Mouse (Mus musculus): ENCODE data around the gene Nek6.

Nek6 gene

DNA sequence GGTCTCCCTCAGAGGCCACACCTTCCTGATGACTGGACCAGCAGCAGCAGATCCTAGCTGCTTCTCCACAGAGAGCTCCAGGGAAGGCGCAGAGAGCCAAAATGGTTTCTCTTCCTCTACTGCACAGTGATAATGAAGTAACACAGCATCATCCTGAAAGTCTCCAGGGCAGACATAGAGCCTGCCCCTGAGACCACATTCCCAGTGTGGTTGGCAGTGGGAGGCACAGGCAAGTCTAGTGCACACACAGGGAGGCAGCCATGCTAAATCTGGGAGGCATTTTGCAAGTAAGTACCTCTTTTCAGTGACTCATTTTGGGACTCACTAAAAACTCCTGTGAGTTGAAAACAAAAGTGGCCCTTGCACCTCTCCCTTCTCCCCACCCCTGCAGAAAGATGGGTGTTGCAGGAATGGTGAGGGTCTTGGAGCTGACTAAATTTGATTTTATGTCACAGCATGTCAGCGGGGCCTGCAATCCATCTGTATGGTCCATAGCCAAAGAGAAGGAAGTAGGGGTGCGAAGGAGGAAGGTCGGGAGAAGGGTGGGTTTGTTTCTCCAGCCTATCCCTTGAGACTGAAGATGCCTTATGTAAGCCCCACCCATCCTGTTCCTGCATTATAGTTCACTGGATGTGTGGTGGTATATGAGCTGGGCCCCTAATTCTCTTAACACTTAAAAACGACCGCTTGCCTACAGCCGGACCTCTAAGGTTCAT lies 2.3 kb upstream of the Nek6 start:
- no peak for DNase-seq (ENCODE audit: low spot score)

DNA sequence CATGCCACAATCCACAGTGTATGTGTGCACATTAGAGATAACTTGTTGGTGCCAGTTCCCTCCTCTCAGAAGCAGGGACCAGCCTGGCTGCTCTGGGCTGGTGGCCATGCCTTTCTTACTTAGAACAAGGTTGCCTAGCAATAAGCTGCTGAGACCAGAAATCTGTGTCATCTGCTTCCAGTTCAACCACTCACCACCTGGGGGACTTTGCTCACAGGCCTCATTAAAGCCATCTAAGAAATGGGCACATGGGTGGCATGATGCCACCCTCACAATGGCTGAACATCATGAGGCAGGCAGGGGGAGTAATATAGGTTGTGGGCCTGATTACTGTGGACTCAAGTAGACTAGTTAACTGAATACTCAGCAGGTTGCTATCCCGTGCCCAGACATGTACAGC lies 1.3 kb upstream of the Nek6 start:
- no peak for DNase-seq (ENCODE audit: low spot score)

DNA sequence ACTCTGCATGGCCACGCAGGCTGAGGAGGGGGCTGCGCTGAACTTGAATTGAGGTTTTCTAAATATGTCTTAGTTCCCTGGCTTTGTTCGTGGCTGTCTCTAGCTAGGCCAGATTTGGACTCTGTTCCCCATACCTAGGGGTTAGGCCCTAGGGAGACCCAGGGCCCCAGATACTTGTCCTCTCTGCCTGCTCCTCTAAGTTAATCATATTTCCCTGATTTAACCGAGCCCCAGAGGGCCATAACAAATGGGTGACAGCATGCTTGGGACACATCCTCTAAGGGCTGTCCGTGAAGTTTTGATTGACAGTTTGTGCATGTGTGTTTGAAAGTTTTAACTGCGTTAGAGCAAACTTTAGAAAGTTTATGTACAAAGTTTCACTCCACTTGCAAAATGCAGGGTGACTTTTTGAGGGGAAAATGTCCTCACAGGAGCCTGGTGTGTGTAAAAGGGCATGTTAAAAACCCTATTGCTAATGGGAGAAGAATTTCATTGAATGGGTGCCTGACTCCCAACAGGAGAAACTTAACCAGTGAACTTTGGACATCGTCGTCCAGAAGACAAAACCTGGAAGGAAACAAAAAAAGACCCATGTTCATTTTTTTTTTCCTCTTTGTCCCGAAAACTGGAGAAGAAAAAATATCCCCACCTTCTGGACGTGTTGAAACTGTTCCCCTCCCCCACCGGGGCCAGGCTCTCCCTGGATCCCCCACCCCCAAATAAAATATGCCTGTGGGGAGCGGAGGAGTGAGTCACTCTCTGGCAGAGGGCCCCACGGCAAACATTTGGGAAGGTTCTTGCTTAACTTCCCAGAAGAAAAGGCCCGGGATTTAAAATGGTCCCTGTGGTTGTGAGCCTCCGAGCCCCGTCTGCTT lies 1.1 kb downstream of the Nek6 start:
- DNase-seq (ENCODE audit: low spot score): no peak

DNA sequence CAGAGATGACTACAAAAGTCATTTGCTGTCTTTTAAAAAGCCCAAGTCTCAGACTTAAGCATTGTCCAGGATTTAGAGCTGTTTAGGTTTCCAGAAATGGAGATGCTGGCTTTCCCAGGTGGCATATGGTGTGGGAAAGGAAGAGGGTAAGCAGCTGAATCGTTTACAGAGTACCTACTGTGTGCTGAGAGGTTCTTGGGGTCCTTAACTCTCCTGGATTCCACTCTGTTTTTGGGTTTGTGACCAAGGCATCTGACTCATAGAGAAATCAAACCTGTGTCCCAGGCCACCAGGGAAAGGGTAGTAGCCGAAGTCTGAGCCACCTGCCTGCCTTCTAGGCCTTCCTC lies 1.7 kb downstream of the Nek6 start:
- DNase-seq (ENCODE audit: low spot score): no peak

DNA sequence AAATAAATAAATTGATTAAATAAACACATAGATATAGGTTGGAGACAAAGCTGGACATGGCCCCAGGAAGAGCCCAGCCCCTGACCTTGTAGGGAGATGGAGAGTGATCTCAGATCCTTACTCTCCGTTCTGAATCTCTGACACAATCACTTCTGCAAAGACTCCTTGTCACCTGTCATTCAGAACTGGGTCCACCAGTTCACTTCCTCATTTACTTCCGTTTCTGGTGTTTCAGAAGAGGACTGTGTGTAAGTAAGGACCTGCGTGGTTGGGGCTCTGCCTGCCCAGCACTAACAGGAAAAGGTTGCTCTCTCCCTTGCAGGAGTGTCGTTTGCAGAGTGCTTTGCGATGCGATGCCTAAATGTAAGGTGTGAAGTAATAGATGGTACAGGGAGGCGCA lies 3.0 kb downstream of the Nek6 start:
- DNase-seq (ENCODE audit: low spot score): no peak

DNA sequence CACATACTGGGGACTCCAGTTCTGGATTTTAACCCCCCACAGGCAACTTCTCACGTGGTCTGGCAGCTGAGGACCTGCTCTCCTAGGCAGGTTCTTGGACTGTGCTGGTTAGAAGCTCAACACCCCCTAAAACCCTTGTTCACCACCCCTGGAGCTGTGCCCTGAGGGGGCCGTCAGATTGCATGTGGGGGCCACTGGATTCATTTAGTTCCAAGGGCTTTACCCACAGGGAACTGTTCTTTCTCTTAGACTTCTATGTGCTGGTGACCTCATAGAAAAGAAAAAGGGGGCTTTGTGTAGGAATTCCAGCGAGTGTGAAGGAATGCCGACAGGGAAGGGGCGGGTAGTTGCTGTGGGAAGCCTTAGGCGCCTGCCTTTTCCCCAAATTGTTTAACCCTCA lies 4.0 kb downstream of the Nek6 start:
- no peak for DNase-seq (ENCODE audit: low spot score)

DNA sequence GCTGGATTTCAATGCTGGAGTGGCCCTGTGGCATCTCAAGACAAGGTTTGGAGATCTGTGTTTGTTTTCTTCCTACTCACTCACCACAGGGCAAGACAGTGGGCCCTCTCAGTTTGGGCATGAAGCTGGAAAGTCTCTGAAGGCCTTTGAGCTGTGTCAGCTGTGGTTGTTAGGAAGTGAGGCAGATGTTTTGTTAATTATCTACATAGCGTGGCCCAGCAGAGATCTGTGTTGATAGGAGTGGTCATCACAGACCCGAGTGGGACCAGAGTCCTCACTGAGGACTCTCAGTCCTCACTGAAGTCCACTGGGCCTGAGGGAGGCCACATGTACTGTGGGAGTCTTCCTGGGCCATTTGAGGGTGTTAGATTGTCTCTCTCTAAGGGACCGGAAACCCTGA lies 5.0 kb downstream of the Nek6 start:
- DNase-seq (ENCODE audit: low spot score): no peak

DNA sequence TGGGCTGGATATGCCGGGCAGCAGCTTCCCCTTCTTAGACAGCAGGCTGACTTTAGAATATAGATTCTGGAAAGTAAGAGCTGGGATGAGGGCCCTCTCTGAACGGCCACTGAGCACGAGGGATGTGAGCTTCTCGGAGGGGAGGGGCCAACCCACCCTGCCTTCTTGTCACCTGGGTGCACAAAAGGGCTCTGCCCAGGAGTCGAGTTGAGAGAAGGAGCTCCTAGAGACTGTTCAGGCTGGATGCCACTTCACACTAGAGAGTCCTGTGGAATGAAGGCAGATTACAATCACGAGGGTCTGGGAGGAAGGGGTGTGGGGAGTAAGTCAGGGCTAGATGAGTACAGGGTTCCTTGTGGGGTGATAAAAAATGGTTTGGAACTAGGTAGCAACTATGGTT lies 5.6 kb downstream of the Nek6 start:
- DNase-seq (ENCODE audit: low spot score): no peak

DNA sequence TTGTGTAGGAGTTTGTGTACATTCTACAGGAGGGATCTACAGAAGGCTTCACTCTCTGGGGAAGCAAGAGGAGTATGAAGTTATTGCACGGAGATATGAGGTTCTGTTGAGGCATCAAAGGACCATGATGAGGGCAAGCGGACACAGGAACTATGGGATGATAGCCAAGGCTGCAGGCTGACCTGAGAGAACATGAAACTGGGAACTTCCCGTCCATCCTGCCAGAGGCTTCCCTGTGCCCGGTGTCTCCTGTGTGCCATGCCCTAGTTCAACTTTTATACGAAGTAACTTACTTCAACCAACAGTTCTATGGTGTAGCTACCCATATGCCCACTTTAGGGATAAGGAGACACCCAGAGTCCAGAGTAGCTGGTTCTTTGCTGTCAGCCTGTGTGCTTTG lies 7.3 kb downstream of the Nek6 start:
- DNase-seq (ENCODE audit: low spot score): no peak

DNA sequence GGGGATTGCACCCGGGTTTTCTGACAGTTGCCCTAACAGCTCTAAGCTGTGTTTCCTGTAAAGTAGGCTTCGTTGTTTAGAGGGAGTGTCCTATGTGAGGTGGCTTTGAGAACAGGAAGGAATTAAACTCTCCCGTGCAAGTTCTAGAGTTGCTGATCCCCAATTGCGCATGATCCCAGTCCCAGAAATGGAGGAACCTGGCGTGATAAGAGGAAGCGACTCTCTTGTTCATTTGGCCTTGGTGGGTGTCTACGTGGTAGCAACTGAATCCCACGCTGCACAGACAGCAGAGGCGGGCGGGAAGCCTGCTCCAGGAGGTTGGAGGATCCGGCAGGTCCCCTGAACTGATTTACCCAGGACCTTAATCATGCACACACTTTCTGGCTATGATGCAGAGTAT lies 8.5 kb downstream of the Nek6 start:
- no peak for DNase-seq (ENCODE audit: low spot score)

DNA sequence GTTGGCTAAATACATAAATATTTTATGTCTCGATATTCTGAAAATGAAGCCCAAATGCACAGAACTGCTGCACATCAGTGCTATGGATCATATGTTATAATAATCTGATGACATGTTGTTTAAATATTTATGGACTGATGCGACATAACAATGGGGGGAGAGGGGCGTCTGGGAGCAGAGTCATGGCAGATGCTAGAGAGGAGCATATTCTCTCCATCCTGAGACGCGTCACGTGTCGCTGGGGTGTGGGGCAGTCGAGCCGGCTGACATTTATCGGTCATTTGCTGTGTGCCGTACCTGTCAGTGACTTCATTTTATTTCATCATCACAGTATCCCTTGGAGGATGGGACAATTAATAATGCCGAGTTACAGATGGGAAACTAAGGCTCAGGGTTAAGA lies 10.2 kb downstream of the Nek6 start:
- DNase-seq (ENCODE audit: low spot score): no peak

DNA sequence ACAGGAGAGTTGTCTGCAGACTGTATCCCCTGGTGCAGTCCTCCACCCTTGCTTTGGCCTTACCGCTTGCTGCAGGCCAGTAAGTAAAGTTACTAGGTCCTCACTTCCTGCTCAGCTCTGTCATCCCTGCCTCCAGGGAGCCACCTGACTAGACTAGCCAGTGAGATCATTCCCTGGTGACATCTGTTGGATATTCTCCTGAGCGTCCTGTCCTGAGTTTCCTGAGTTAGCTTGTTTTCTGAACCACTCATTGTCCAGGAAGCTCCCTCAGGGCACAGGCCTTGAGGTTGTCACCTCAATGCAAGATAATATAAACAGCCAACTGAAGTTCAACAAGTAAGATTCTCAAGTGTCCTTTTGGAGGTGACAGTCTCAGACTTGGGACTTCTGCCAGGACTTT lies 10.9 kb downstream of the Nek6 start:
- no peak for DNase-seq (ENCODE audit: low spot score)

DNA sequence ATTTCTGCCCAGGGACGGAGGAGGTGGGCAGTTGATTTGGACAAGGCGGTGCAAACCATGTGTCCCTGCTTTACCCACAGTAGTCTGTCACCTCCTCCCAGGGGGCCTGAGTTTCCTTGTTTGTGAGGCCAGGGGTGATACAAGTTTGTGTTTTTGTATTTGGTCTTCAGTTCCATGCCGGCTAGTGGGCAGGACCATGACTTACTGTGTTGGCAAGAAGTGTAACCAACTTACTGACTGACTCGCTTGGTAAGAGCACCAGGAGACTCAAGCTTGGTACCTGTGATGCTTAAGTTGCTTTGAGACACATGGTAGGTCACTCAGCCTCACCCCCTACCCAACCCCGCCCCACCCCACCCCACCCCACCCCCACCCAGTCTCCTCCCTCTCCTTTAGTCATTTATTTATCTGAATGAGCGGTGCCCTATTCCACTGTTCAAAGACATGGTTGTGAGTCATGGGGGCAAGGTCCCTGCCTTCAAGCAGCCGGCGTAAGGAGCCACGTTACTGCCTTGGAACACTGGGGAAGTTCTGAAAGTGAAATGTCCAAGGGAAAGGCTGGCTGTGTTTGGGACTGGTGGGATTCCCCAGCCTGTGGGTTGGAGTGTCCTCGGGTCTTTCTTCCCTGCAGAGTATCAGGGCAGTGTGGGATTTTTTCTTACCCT lies 12.5 kb downstream of the Nek6 start:
- no peak for DNase-seq (ENCODE audit: low spot score)

DNA sequence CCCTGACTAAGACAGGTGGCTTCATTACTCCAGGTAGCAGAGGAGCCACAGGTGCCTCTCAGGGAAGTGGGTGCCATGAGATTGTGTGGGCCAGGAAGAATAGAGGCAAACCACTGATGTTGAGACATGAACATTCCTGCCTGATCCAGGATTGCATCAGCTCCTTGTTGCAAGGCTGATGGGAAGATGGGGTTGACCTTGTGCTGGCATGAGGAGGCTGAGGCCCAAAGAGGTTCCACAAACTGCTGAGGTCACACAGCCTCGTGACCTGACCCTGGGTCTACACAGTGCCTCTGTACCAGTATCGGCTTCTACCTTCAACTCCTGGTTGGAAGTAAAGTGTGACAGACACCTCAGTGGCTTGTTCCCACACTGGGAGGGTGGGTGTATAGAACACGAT lies 13.6 kb downstream of the Nek6 start:
- DNase-seq (ENCODE audit: low spot score): no peak

DNA sequence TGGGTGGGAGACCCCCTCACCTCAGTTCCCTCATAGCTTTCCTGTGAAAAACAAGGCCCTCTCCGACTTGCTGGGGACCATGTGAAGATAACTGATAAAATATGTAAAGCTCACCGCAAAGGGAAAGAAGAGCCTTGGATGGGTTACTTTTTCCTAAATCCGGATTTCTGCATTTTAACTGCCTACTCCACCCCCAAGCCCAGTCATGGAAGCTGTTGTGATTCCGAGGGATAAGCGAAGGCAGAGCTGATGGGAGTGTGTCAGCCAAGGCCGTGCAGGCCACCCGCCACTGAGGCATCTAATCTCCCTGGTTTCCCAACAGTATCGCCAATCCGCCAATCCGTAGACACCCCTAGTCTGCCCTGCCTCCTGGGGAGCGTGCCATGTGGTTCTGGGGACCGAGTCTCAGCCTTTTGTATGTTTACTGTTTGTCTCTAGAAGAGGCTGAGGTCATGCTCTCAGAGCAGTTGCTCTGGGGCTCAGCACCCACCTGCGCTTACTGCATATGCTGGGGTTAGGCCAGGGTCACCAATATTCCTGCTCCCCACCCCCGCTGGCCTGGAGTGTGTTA lies 18.2 kb downstream of the Nek6 start:
- no peak for DNase-seq (ENCODE audit: low spot score)

DNA sequence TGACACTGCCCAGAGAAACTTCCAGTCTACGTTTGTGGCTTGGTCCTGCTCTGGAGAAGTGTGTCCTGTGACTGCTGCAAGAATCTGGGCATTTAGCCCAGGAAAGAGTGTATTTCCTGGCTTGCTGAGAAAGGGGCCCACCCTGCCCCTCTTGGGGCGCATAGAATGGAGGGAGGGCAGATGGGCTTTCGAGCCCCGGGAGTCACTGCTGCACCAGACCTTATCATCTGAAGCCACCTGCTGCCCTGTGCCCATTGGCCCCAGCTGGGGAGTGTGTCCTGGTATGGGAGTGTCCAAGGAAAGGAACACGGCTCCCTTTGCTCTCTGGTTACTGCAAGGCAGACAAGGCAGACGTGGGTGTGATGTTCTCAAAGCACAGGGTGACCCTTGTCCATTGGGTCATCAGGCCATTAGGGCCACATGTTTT lies 19.5 kb downstream of the Nek6 start:
- DNase-seq (ENCODE audit: low spot score): no peak

DNA sequence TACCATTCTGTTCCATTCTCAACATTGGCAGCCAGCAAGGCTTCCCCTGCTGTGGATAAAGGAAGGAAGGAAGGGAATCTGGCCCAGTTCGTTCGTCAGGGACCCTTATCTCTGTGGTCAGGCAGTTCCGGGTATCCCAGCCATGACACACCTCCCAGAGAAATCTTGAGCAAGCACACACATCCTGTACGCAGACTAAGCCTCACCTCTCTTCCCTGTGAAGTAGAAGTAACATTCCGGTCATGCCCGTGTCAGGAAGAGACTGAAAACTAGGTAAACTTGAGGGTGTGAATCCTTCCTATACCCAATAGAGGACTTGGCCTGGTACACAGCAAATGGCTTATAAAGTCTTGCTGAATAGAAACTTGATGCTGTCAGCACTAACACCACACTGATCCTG lies 21.9 kb downstream of the Nek6 start:
- no peak for DNase-seq (ENCODE audit: low spot score)

DNA sequence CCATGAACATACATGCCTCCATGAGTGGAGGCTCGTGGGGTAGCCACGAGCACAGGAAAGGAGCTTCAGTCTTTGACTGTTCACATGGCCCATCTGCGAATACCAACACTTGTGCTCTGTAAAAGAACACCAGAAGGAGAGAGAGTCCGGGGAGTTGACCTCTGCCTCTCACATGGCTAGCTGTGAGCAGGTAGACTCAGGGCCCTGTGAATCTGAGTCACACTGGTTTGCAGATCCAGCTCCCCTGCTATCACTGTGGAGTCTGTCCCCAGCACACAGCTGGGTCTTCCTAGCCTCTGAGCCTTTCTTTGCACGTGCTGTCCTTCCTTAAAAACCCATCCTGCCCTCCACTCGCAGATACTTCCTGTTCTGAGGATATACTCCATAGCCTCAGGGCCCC lies 22.3 kb downstream of the Nek6 start:
- no peak for DNase-seq (ENCODE audit: low spot score)

DNA sequence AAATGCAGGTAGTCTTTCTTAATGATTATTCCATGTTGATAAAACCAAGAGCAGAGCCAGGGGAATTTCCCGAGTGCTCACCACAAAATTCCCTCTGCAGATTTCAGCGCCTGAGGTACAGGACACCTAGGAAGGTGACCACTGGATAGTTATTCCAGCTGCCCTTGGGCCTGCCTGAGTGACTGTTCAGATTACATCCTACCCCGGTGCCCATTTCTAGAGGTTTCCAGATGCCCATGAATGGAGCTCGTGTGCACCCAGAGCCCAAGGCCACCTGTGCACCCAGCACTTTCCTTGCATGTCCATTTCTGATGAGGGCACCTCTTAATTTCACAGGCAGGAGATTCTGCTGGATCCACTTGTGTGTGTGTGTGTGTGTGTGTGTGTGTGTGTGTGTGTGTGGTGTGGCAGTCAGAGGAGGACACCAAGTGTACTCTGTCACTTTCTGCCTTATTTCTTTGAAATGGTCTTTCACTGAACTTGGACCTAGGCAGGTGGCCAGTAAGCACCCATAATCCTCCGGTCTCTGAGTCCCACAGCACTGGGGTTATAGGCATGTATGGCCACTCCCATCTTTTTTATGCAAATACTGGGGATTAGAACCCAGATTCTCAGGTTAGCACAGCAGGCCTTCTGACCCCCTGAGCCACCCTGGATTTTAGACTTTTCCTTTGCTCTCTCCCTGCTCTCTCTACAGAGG lies 22.9 kb downstream of the Nek6 start:
- no peak for DNase-seq (ENCODE audit: low spot score)

DNA sequence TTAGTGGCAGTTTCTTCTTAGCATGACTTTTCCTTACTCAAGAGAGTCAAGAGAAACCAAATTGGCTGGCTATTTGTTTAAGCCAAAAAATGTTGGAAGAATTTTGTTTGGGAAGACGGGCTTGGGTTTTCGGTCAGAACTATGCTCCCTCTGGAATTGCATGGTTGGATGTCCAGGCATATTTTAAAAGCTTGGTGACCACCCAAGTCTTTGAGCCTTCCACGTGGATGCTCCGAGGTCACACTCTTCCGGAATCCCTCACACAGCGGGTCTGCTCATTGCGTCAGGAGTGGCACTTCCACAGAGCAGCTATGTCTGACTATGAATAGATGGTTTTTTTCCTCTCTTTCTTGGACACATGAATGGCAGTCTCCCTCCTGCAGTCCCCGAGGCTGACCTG lies 23.6 kb downstream of the Nek6 start:
- no peak for DNase-seq (ENCODE audit: low spot score)

DNA sequence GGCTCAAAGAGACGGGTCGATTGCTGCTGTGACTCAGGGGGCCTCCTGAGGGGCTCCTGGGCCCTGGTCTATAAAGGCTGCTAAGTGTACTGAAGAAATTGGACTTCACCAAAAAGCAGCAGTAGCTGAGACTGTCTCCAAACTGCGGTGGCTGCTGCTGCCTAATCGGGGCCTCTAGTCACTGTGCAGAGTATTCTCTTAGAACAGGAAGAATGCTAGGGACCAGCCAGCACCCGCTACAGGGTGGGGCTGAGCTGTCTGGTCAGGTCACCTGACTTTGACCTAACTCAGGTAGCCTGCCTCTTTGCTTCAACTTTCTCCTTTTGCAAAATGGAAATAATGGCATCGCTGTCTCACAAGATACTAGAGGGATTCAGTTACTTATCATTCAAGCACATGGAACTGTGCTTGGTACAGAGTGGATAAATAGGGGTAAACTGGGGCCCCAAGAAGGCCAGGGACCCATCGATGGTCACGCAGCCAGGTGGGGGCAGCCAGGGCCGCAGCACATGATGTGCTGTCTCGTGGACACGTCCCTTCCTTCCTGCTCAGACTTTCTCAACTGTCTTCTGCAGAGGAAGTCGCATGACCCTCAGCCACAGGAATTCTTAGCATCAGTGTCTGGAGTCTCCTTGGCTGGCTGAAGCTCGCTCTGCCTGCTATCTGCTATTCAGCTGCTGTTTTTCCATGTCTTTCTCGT lies 24.2 kb downstream of the Nek6 start:
- no peak for DNase-seq (ENCODE audit: low spot score)

DNA sequence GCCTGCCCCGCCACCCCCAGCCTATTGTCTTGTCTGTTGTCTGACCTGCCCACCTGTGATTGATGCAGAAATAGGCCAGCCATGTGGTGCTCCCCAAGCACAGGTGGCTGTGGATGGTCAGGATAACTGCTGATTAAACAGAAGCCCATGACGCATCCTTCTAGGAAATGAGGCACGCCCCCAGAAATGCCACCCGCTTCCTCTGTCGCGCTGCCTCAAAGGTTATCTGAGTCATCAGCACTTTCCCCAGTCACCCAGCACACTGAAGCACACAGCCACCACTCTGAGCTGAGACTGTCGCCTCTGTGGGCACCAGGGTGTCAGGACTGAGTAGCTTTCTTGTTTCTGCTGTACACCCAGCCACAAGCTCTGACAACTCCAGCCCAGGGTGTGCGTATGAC lies 24.9 kb downstream of the Nek6 start:
- peak; percentile 49 for DNase-seq (ENCODE audit: low spot score)
